Mouse (Mus musculus) lung, adult 2 months (tissue): ENCODE measurements around the gene Rdh19.

ENCODE experiments used
- CTCF ChIP-seq: fragments of 200-500 bp; IDR thresholded peaks from 2 replicates; pipeline ENCODE4 v1.5.1; 2011; ENCODE audit warnings: mild to moderate bottlenecking, low read length, control low read depth; ENCODE audit not compliant: insufficient read depth
- POLR2A ChIP-seq: fragments of 200-500 bp; IDR thresholded peaks from 2 replicates; pipeline ENCODE4 v1.6.1; 2011; ENCODE audit warnings: low read depth, mild to moderate bottlenecking, control low read depth, low read length, borderline replicate concordance; ENCODE audit errors: extremely low read depth

DNA sequence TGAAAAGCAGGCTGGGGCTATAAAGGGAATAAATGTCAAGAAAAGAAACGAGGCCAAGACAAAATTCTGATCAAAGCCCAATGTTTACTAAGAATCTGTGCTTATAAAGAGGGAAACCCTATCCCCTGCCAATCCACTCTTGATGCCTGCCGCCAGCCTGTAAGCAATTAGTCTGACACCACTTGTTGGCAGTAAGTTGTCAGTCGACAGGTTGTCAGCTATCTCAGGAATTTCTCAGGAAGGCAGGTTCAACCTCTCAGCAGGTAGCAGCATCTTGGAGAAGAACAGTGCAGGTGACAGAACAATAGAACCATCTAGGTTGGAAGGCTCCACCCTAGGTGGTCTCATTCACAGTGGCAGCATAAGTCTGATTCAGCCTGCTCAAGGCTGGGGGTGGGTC lies 20.6 kb upstream of the Rdh19 start:
- no peak for TF ChIP-seq CTCF
- TF ChIP-seq POLR2A: no peak
